Mouse (Mus musculus) liver, embryonic 13.5 days (tissue): ENCODE data around the gene Dusp27. TPM values are rescaled to one million over a fixed set of nuclear protein-coding genes. Genes with fewer than 3 reads are reported as not detected.
A peak's percentile ranks its signal among the peaks of the same experiment; 100 is the strongest.
"Not testable (repeated sequence)": the region's sequence is repeated elsewhere in the genome, so short reads cannot be mapped to it uniquely, and the experiment has no call there.

ENCODE experiments used
- ATAC-seq: fragments of 200-750 bp; cut with Nextera tagmentation; 2 replicates; pipeline ENCODE4 v1.8.0; 2017; ENCODE audit warnings: low read depth, mild to moderate bottlenecking, moderate number of reproducible peaks, moderate library complexity
- DNase-seq: peaks from one replicate; pipeline ENCODE4 v3.0.0; 2022
- H3K27ac ChIP-seq: fragments of 300-500 bp; sonication (generic); 2 replicates; pipeline ENCODE4 v1.5.1; 2015; ENCODE audit warnings: moderate library complexity, mild to moderate bottlenecking, inconsistent platforms
- H3K27me3 ChIP-seq: fragments of 300-500 bp; sonication (generic); 2 replicates; pipeline ENCODE4 v1.6.1; 2015; ENCODE audit warnings: mild to moderate bottlenecking, inconsistent platforms
- H3K36me3 ChIP-seq: fragments of 300-500 bp; sonication (generic); 2 replicates; pipeline ENCODE4 v1.6.1; 2015; ENCODE audit warnings: mild to moderate bottlenecking, inconsistent platforms
- H3K4me1 ChIP-seq: fragments of 300-500 bp; sonication (generic); replicated peaks from 2 replicates; pipeline ENCODE4 v1.6.1; 2015; ENCODE audit warnings: inconsistent platforms
- H3K4me2 ChIP-seq: fragments of 300-500 bp; sonication (generic); 2 replicates; pipeline ENCODE4 v1.6.1; 2015; ENCODE audit warnings: inconsistent platforms, mild to moderate bottlenecking, moderate library complexity
- H3K4me3 ChIP-seq: fragments of 300-500 bp; sonication (generic); replicated peaks from 2 replicates; pipeline ENCODE4 v1.5.1; 2015; ENCODE audit warnings: mild to moderate bottlenecking, inconsistent platforms
- H3K9ac ChIP-seq: fragments of 300-500 bp; sonication (generic); 2 replicates; pipeline ENCODE4 v1.6.1; 2015; ENCODE audit warnings: mild to moderate bottlenecking, inconsistent platforms
- H3K9me3 ChIP-seq: fragments of 300-500 bp; sonication (generic); replicated peaks from 2 replicates; pipeline ENCODE4 v1.6.1; 2016; ENCODE audit warnings: inconsistent platforms
- WGBS: fragments of 180-500 bp; shearing (Covaris S2); methylation state at CpG from one replicate; pipeline ENCODE4 v1.1.7; 2015; ENCODE audit not compliant: insufficient replicate concordance; 5-methylcytosine and 5-hydroxymethylcytosine counted together
- polyA plus RNA-seq: library from polyadenylated mRNA; unstranded; fragments of >200 nt; fragmentation: Nextera tagmentation; extraction: Ambion mirVana; gene quantifications from 2 replicates; pipeline ENCODE4 v1.2.1, GENCODE M21; 2015

Dusp27 gene
- polyA plus RNA-seq, 1 experiment from 2014 or later = 0.16 TPM

DNA sequence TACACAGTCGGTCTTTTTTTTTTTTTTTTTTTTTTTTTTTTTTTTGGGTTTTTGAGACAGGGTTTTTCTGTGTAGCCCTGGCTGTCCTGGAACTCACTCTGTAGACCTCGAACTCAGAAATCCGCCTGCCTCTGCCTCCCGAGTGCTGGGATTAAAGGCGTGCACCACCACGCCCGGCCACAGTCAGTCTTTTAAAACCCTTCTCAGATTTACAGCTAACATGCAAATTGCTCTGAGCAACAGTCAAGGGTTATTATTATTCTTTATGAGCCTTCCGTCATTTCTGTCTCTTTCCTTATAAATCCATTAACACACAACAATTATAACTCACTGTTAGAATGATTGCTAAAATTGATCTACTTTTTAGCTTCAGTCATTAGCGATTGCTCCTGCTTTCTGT, 14.1 kb upstream of the Dusp27 start:
- not testable (repeated sequence) for H3K27ac ChIP-seq, ATAC-seq

DNA sequence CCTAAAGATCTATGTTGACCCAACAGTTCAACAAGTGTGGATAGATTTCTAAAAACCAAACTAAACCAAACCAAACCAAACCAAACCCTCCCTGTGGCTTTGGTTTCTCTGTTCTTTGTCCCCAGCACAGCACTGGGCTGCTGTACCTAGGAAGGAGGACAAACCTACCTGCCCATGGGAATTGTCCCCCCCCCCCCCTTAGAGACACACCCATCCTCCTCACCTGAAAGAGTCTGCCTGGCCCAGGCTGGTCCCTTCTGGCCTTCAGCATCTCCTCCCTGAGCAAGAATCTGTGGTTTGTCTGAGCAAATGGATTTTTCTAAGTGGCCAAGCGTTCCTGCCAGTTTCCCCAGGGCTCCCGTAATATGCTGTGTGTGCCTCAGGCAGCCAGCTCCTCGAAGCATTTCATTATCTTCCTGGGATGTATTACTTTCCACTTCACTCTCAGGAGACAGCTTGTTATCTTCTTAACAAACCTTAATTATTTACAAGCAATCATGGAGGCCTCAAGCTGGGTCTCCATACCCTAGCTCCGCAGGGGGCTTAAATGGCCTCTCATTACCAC, 12.0 kb upstream of the Dusp27 start:
- Histone ChIP-seq H3K36me3 (no peaks in the 10 kb centered on the region), H3K4me1 (peaks cover 19% of the 10 kb centered on the region), H3K9ac (no peak overlapping the region), H3K27me3 (no peaks in the 10 kb centered on the region), H3K4me2 (no peak overlapping the region), H3K4me3 (no peak overlapping the region), H3K27ac (no peak overlapping the region), H3K9me3 (no peaks in the 10 kb centered on the region)
- DNase-seq (no peak), ATAC-seq (no peak)
- 61% methylated on average over 4 of the region's 4 CpGs for WGBS

More for the DNA sequence above, 14.1 kb upstream of the Dusp27 start:
- not testable (repeated sequence) for H3K9me3 ChIP-seq, H3K4me3 ChIP-seq, H3K27me3 ChIP-seq, H3K9ac ChIP-seq, H3K36me3 ChIP-seq, H3K4me2 ChIP-seq, DNase-seq
- peaks cover 19% of the 10 kb centered on the region for H3K4me1 ChIP-seq
- WGBS = 81% methylated on average over 9 of the region's 9 CpGs

DNA sequence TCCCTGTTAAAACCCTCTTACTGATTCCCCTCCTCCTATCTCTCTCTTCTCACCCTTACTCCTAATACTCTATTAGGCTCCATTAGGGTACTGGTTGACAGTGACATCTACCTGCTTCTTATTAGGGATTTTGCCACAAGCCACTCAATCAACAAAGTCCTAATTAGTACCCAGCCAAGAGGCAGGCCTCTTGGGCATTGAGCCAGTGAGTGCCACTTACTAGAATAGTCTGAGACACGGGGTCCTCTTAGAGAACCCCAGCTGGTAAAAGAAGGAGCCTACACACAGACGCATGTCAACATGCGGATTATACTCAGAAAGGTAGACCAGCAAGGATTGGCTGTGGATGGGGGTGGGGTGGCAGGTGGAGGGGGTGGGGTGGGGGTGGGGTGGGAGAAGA, 11.4 kb upstream of the Dusp27 start:
- no peaks in the 10 kb centered on the region for H3K27me3 ChIP-seq
- no peak for DNase-seq
- H3K4me3 ChIP-seq = no peak overlapping the region
- no peaks in the 10 kb centered on the region for H3K9me3 ChIP-seq
- peaks cover 19% of the 10 kb centered on the region for H3K4me1 ChIP-seq
- no peaks in the 10 kb centered on the region for H3K36me3 ChIP-seq
- no peak overlapping the region for H3K9ac ChIP-seq
- no peak for ATAC-seq
- 89% methylated on average over 3 of the region's 3 CpGs for WGBS
- H3K4me2 ChIP-seq = no peak overlapping the region
- H3K27ac ChIP-seq = no peak overlapping the region

DNA sequence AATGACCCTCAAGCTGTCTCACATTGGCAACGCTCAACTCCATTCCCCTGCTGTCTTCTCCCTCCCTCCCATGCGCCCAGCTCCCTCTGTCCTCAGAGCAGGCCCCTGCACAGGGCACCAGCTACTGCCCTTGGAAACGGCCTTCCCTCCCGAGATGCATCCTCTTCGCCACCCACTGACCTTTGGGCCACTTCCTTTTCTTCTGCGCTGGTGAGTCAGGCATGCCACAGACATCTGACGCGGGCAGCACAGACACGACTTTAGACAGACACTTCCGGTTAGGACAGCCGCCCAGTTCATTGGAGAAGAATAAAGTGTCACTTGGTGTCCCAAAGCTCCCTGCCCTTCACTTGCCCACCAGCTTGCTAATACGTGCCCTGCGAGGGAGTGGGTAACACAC, 10.4 kb upstream of the Dusp27 start:
- Histone ChIP-seq H3K9ac (no peak overlapping the region), H3K4me2 (peak overlapping the region; percentile 26; the same call in 1 of the 2 replicates)

GRCm38 (mm10) chr1:166137244-166137938, 9.7 kb upstream of the Dusp27 start:
- ATAC-seq = peak; percentile 34; the same call in 1 of the 2 replicates
- H3K4me2 ChIP-seq = no peak overlapping the region
- no peak overlapping the region for H3K27ac ChIP-seq
- no peak for DNase-seq
- H3K9ac ChIP-seq = no peak overlapping the region
- WGBS = 54% methylated on average over 7 of the region's 7 CpGs
- H3K9me3 ChIP-seq = no peaks in the 10 kb centered on the region
- peaks cover 19% of the 10 kb centered on the region for H3K4me1 ChIP-seq
- H3K36me3 ChIP-seq = no peaks in the 10 kb centered on the region
- no peaks in the 10 kb centered on the region for H3K27me3 ChIP-seq
- no peak overlapping the region for H3K4me3 ChIP-seq

More for the DNA sequence above, 10.4 kb upstream of the Dusp27 start:
- DNase-seq = no peak
- peak; percentile 29; the same call in 1 of the 2 replicates for ATAC-seq
- no peaks in the 10 kb centered on the region for H3K9me3 ChIP-seq
- no peaks in the 10 kb centered on the region for H3K27me3 ChIP-seq
- H3K4me1 ChIP-seq = peaks cover 19% of the 10 kb centered on the region
- no peak overlapping the region for H3K4me3 ChIP-seq
- 30% methylated on average over 13 of the region's 13 CpGs for WGBS
- H3K27ac ChIP-seq = no peak overlapping the region
- H3K36me3 ChIP-seq = no peaks in the 10 kb centered on the region

DNA sequence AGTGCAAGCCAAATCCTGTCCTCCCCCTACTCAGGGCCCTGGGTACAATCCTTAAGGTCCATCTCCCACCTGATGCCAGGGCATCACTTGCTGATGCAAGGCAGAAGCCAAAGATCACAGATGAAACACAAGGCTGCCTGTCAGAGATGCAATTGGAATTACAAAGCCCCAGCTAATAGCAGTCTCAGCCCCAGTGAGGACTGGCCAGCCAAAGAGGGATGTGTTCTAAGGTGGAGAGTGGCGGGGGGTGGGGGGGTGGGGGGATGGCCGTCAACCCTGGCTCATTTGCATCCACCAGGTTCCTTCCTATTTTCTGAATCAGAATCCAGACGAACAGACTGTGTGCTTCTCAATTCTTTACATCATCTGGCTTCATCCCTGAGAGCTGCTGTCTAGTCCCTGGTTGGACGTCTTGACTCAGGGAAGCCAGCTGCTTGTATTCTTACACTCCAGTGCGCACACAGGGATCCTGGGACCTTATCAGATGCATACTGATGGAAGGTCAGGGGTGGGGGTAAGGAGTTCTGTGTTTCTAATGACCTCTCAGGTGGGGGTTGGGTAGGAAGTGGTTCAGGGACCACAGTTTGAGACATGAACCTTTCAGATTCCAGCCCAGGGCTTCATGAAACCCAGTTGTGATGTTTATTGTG, 7.5 kb upstream of the Dusp27 start:
- no peak overlapping the region for H3K4me2 ChIP-seq
- H3K27ac ChIP-seq = no peak overlapping the region
- no peak overlapping the region for H3K4me3 ChIP-seq
- ATAC-seq = no peak
- H3K9ac ChIP-seq = no peak overlapping the region
- no peak for DNase-seq
- H3K27me3 ChIP-seq = no peaks in the 10 kb centered on the region
- no peaks in the 10 kb centered on the region for H3K36me3 ChIP-seq
- no peaks in the 10 kb centered on the region for H3K9me3 ChIP-seq
- 35% methylated on average over 5 of the region's 5 CpGs for WGBS
- peaks cover 19% of the 10 kb centered on the region for H3K4me1 ChIP-seq

- 22% methylated on average over 4 of the region's 4 CpGs for WGBS
- H3K9me3 ChIP-seq = no peaks in the 10 kb centered on the region
- peaks cover 8% of the 10 kb centered on the region for H3K4me1 ChIP-seq
- H3K27me3 ChIP-seq = no peaks in the 10 kb centered on the region
- no peak overlapping the region for H3K27ac ChIP-seq
- H3K9ac ChIP-seq = no peak overlapping the region
- no peak for DNase-seq
- ATAC-seq = no peak
- H3K4me2 ChIP-seq = no peak overlapping the region
- no peak overlapping the region for H3K4me3 ChIP-seq
- no peaks in the 10 kb centered on the region for H3K36me3 ChIP-seq
These were observed 4.6 kb upstream of the Dusp27 start for GRCm38 (mm10) chr1:166132367-166132766.

DNA sequence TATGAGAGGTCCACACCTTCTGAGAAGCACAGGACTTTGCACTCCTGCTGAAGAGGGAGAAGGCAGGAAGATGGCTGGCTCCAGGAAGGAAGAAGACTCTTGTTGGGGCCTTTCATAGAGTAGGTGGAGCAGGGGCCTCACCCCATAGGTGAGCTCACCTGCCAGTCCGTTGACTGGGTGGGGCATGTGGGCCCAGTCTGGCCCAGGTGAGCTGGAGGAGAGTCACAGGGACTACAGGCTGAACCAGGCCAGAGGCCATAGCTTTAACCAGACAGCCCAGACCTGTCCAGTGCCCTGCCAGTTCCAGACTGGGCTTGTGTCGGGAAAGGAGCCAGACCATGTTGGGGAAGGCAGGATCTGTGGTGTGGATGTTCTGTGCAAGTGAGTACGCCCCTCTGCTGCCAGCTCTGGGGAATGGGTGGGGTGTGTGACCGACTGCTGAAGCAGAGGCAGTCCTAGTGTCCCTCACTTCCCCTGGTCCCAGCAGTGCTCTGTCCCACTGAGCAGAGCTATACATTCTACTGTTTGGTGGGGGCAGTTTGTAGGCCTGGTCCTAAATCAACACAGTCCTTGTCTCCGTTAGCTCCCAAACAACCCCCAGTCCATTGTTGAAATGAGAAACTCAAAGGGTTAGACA, 2.6 kb upstream of the Dusp27 start, which contains the start of gene Gpa33:
Gene Gpa33 (plus strand): TSS at position 15 of the 637 bp plus-strand sequence.
- no peak for ATAC-seq
- H3K9me3 ChIP-seq = no peaks in the 10 kb centered on the region
- DNase-seq = no peak
- H3K27me3 ChIP-seq = no peaks in the 10 kb centered on the region
- WGBS = 56% methylated on average over 5 of the region's 5 CpGs
- peaks cover 14% of the 10 kb centered on the region for H3K4me1 ChIP-seq
- no peak within 1 kb of the TSS for H3K27ac ChIP-seq
- H3K36me3 ChIP-seq = no peaks in the 10 kb centered on the region
- H3K4me3 ChIP-seq = no peak within 1 kb of the TSS
- H3K4me2 ChIP-seq = no peak within 1 kb of the TSS
- no peak within 1 kb of the TSS for H3K9ac ChIP-seq

DNA sequence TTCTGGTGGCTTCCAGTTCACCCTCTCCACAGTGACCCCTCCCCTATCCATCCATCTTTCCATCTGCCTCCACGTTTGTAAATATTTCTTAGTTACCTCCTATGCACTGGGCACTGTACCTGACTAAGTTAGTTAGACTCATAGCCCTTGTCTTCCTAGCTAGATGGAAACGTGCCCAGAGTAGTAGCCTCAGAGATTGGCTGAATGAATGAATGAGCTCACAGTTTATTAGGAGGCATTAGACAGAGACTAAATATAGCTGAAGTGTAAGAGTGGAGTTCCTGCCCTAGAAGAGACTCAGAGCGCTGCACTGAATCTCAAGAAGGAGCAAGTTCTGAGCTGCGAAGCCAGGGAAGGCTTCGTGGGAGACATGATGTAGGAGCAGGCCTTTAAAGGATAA, 829 bp upstream of the Dusp27 start:
- no peaks in the 10 kb centered on the region for H3K27me3 ChIP-seq
- ATAC-seq = no peak
- no peak overlapping the region for H3K4me3 ChIP-seq
- no peaks in the 10 kb centered on the region for H3K36me3 ChIP-seq
- no peaks in the 10 kb centered on the region for H3K9me3 ChIP-seq
- peaks cover 22% of the 10 kb centered on the region for H3K4me1 ChIP-seq
- H3K4me2 ChIP-seq = no peak overlapping the region
- H3K27ac ChIP-seq = no peak overlapping the region
- DNase-seq = no peak
- 75% methylated on average over 5 of the region's 5 CpGs for whole genome bisulfite sequencing
- H3K9ac ChIP-seq = no peak overlapping the region

DNA sequence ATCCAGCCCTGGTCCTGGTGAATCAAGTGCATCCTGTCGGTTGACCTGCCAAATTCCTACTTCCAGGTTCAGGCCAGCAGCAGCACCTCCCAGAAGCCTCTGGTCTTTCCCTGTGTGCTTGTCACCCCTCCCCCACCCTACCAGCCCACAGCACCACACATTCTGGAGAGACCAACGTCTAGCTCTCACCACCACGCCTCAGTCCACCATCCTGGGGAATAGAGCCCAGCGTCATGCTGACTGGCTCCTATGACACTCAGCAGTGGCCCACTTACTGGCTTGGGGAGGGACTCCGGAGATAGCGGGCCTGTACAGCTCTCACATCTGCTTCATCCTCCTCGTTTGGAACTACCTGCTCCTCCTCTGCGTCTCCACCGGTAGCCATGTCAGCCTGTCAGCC, 927 bp downstream of the Dusp27 start:
- Histone ChIP-seq H3K4me1 (peaks cover 22% of the 10 kb centered on the region), H3K4me2 (no peak overlapping the region), H3K27ac (no peak overlapping the region), H3K4me3 (no peak overlapping the region), H3K9me3 (no peaks in the 10 kb centered on the region; the same call in 1 of the 2 replicates), H3K27me3 (no peaks in the 10 kb centered on the region), H3K36me3 (no peaks in the 10 kb centered on the region), H3K9ac (no peak overlapping the region)
- no peak for DNase-seq
- no peak for ATAC-seq
- 52% methylated on average over 9 of the region's 9 CpGs for WGBS

DNA sequence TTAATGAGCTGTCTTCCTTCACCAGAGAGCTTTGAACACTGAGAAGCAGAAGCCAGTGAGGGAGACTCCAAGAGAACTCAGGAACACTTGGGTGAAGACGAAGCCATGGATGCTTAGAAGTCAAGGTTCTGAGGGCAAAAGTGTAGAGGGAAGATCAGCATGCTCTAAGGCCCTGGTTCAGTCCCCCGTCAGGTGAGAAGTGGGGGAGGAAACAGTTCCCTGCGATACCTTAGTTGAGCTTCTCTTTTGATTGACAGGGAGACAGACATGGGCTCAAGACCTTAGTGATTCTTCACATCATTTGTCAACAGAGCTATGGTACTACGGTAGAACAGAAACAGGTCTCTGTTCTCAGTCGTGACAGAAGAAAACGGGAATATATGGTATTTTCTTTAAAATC, 1.4 kb downstream of the Dusp27 start:
- Histone ChIP-seq H3K9ac (no peak overlapping the region), H3K9me3 (no peaks in the 10 kb centered on the region; the same call in 1 of the 2 replicates), H3K27ac (no peak overlapping the region), H3K4me2 (no peak overlapping the region), H3K27me3 (no peaks in the 10 kb centered on the region), H3K4me3 (no peak overlapping the region), H3K36me3 (no peaks in the 10 kb centered on the region), H3K4me1 (peaks cover 22% of the 10 kb centered on the region)
- no peak for ATAC-seq
- no peak for DNase-seq
- 78% methylated on average over 6 of the region's 6 CpGs for WGBS
